Mouse (Mus musculus) layer of hippocampus, adult 2 months (tissue): ENCODE data around the gene Tmem254a. TPM values are rescaled to one million over a fixed set of nuclear protein-coding genes. Genes with fewer than 3 reads are reported as not detected.

Experiments
- total RNA-seq, 2 experiments: library from RNA; stranded (reverse); gene quantifications; 2 replicates each; pipeline ENCODE4 v1.2.3; 2021

Tmem254a gene
- total RNA-seq, 2 experiments from 2014 or later, result 9.6 to 10.5 TPM

Other genes starting within 250 kb of the Tmem254a start
- 10 to 100 TPM; 27.4 to 34.2 TPM for gene Ppif, start 233.5 kb downstream of the Tmem254a start, total RNA-seq
- 10 to 100 TPM; 56.4 to 58.5 TPM for gene Zcchc24, start 158.6 kb downstream of the Tmem254a start, total RNA-seq
- gene Anxa11, start 85.5 kb downstream of the Tmem254a start, total RNA-seq, result 10 to 100 TPM; 87.9 to 88.8 TPM
- not detected for gene Plac9a, start 24.6 kb downstream of the Tmem254a start, total RNA-seq
- not detected for gene Cphx1, start 10.6 kb upstream of the Tmem254a start, total RNA-seq
- under 1 TPM in 1 of 2 experiments, not detected in 1; 0.54 TPM for gene Duxbl1, start 50.9 kb upstream of the Tmem254a start, total RNA-seq
- 1 to 10 TPM; 1.7 to 2.3 TPM for gene Gm9780, start 115.0 kb upstream of the Tmem254a start, total RNA-seq
- gene Tmem254c, start 139.7 kb upstream of the Tmem254a start, total RNA-seq, result 10 to 100 TPM; 15.8 to 18.1 TPM
- gene Cphx2, start 153.8 kb upstream of the Tmem254a start, total RNA-seq, result not detected
- not detected for gene Cphx3, start 154.6 kb upstream of the Tmem254a start, total RNA-seq
- under 1 TPM in 1 of 2 experiments, not detected in 1; 0.31 TPM for gene Duxbl2, start 190.7 kb upstream of the Tmem254a start, total RNA-seq